Comparison of ENCODE assay signal across 28 mouse cellular contexts in genomic region chr11:30996670-30997069, GRCm38 (mm10). TPM values are rescaled to one million over a fixed set of nuclear protein-coding genes. Genes with fewer than 3 reads are reported as not detected.
DNase-seq lines count a peak whose midpoint lies in the region; ATAC-seq lines count a peak whose summit lies in the region.
"Had no signal": no experiment of that assay in that cellular context is flagged by ENCODE, and none has a peak within 500 bp of the region (broad histone marks: within the 10 kb centered on the region; RNA-seq: fewer than 3 reads in every experiment).

No protein-coding gene starts in this region.

- H3K27ac ChIP-seq in liver, embryonic 11.5 days (ENCODE audit: low read depth, low read length) = no peak overlapping the region
- 0 out of 2 replicates have a peak overlapping the region, but pooled peaks have one; percentile 24 for H3K27ac ChIP-seq in liver, embryonic 15.5 days (replicated peaks)
- H3K27ac ChIP-seq in hindbrain, embryonic 13.5 days = no peak overlapping the region
- no peak overlapping the region for H3K27ac ChIP-seq in limb, embryonic 10.5 days
- H3K27ac ChIP-seq: forebrain, embryonic 13.5 days; hindbrain, embryonic 14.5 days; limb, embryonic 12.5 days; macrophage; neural tube, embryonic 15.5 days had no signal

- no peaks in the 10 kb centered on the region for H3K9me3 ChIP-seq in liver, embryonic 11.5 days (ENCODE audit: control insufficient read depth, low read length)
- no peaks in the 10 kb centered on the region for H3K9me3 ChIP-seq in liver, embryonic 15.5 days (replicated peaks)
- H3K9me3 ChIP-seq in hindbrain, embryonic 13.5 days = no peaks in the 10 kb centered on the region
- no peaks in the 10 kb centered on the region for H3K9me3 ChIP-seq in limb, embryonic 10.5 days (replicated peaks)
- H3K9me3 ChIP-seq: forebrain, embryonic 13.5 days; G1E; limb, embryonic 12.5 days; neural tube, embryonic 15.5 days had no signal

- ATAC-seq in liver, embryonic 11.5 days (replicated peaks; ENCODE audit: low FRiP score) = no peak
- peak; percentile 84 for ATAC-seq in erythroblast, adult 5-6 weeks (replicated peaks; ENCODE audit: low FRiP score, poor library complexity, severe bottlenecking)
- ATAC-seq in liver, embryonic 15.5 days (ENCODE audit: insufficient read depth) = peak; percentile 49
- ATAC-seq in hindbrain, embryonic 13.5 days (ENCODE audit: low FRiP score) = no peak
- ATAC-seq: forebrain, embryonic 13.5 days; intestine, postnatal 0 days; lung, postnatal 0 days had no signal

- peaks cover 10% of the 10 kb centered on the region for H3K4me1 ChIP-seq in liver, embryonic 11.5 days (replicated peaks; ENCODE audit: control insufficient read depth, insufficient read depth, low read length)
- H3K4me1 ChIP-seq in liver, embryonic 15.5 days (replicated peaks) = peaks cover 41% of the 10 kb centered on the region
- H3K4me1 ChIP-seq in hindbrain, embryonic 13.5 days (replicated peaks) = no peaks in the 10 kb centered on the region
- no peaks in the 10 kb centered on the region for H3K4me1 ChIP-seq in limb, embryonic 10.5 days
- H3K4me1 ChIP-seq: forebrain, embryonic 13.5 days; limb, embryonic 12.5 days; neural tube, embryonic 15.5 days had no signal

- H3K36me3 ChIP-seq in liver, embryonic 11.5 days (ENCODE audit: control insufficient read depth, insufficient read depth, low read length) = no peaks in the 10 kb centered on the region
- no peaks in the 10 kb centered on the region for H3K36me3 ChIP-seq in liver, embryonic 15.5 days (replicated peaks)
- H3K36me3 ChIP-seq in hindbrain, embryonic 13.5 days = peaks cover 5% of the 10 kb centered on the region; the same call in 1 of the 2 replicates
- no peaks in the 10 kb centered on the region for H3K36me3 ChIP-seq in limb, embryonic 10.5 days
- H3K36me3 ChIP-seq: limb, embryonic 12.5 days; neural tube, embryonic 15.5 days had no signal

- 70% methylated on average over 3 of the region's 3 CpGs for WGBS in liver, embryonic 11.5 days
- WGBS in liver, embryonic 15.5 days (ENCODE audit: insufficient replicate concordance) = 60% methylated on average over 3 of the region's 3 CpGs
- WGBS in hindbrain, embryonic 13.5 days = 94% methylated on average over 3 of the region's 3 CpGs
- WGBS in limb, embryonic 10.5 days = 83% methylated on average over 3 of the region's 3 CpGs

- peak; percentile 67 for DNase-seq in liver
- no peak for DNase-seq in liver, embryonic 11.5 days (ENCODE audit: low spot score)
- DNase-seq in limb, embryonic 10.5 days (ENCODE audit: low spot score) = no peak
- no peak for DNase-seq in cerebellum, postnatal 36 days
- DNase-seq: adrenal gland, postnatal 25 days; cerebellum, adult 18-20 months; cerebellum, postnatal 10 days; gastrocnemius, postnatal 36 days; heart, postnatal 36 days; kidney, adult 9 months; kidney, postnatal 14 days; layer of hippocampus, adult 9-11 months; lung, adult 18-20 months; midbrain, embryonic 14.5 days; spleen, adult 18-20 months; thymus, postnatal 36 days had no signal

- H3K9ac ChIP-seq in liver, embryonic 11.5 days (ENCODE audit: low read depth, low read length) = no peak overlapping the region
- H3K9ac ChIP-seq in liver, embryonic 15.5 days = no peak overlapping the region
- no peak overlapping the region for H3K9ac ChIP-seq in hindbrain, embryonic 13.5 days
- H3K9ac ChIP-seq: forebrain, embryonic 13.5 days; hindbrain, embryonic 14.5 days; limb, embryonic 12.5 days; neural tube, embryonic 15.5 days had no signal

- H3K27me3 ChIP-seq in liver, embryonic 11.5 days (replicated peaks; ENCODE audit: control insufficient read depth, insufficient read depth, low read length) = no peaks in the 10 kb centered on the region
- H3K27me3 ChIP-seq in liver, embryonic 15.5 days = no peaks in the 10 kb centered on the region
- no peaks in the 10 kb centered on the region for H3K27me3 ChIP-seq in hindbrain, embryonic 13.5 days
- no peaks in the 10 kb centered on the region for H3K27me3 ChIP-seq in limb, embryonic 10.5 days (ENCODE audit: low read depth, poor library complexity, severe bottlenecking)
- H3K27me3 ChIP-seq: CH12.LX; forebrain, embryonic 13.5 days; limb, embryonic 12.5 days; neural tube, embryonic 15.5 days had no signal

- no peak overlapping the region for H3K4me3 ChIP-seq in liver, embryonic 11.5 days (ENCODE audit: low read depth, low read length)
- no peak overlapping the region for H3K4me3 ChIP-seq in liver, embryonic 15.5 days (replicated peaks)
- H3K4me3 ChIP-seq in hindbrain, embryonic 13.5 days = no peak overlapping the region
- no peak overlapping the region for H3K4me3 ChIP-seq in limb, embryonic 10.5 days
- H3K4me3 ChIP-seq: forebrain, embryonic 13.5 days; limb, embryonic 12.5 days; neural tube, embryonic 15.5 days had no signal

- H3K4me2 ChIP-seq in liver, embryonic 11.5 days = no peak overlapping the region
- no peak overlapping the region for H3K4me2 ChIP-seq in liver, embryonic 15.5 days
- no peak overlapping the region for H3K4me2 ChIP-seq in hindbrain, embryonic 13.5 days
- H3K4me2 ChIP-seq: forebrain, embryonic 13.5 days; hindbrain, embryonic 14.5 days; limb, embryonic 12.5 days; neural tube, embryonic 15.5 days had no signal

RNA-seq across cellular contexts. Expression of gene Chac2, which starts 10.5 kb away (rescaled TPM):
- 27.0 and 30.3 TPM in 2 replicates for polyA plus RNA-seq in liver, embryonic 11.5 days (2014; fragmentation: Nextera tagmentation; extraction: Ambion mirVana)
- 172 and 208 TPM in 2 replicates for total RNA-seq in erythroblast, adult 5-6 weeks (2015; ENCODE audit: low replicate concordance)
- 380 and 474 TPM in 2 replicates for total RNA-seq in erythroblast, adult 5-6 weeks (2017; ENCODE audit: low replicate concordance)
- polyA plus RNA-seq in liver, embryonic 15.5 days (2015; fragmentation: Nextera tagmentation; extraction: Ambion mirVana) = 87.4 and 96.8 TPM in 2 replicates
- 23.9 and 26.3 TPM in 2 replicates for polyA plus RNA-seq in hindbrain, embryonic 13.5 days (2015; fragmentation: Nextera tagmentation; extraction: Ambion mirVana)
- 8.9 and 9.2 TPM in 2 replicates for polyA plus RNA-seq in limb, embryonic 10.5 days (2016; fragmentation: Nextera tagmentation; extraction: Ambion mirVana)

RNA-seq across cellular contexts. Expression of gene Erlec1, which starts 42.5 kb away (rescaled TPM):
- polyA plus RNA-seq in liver, embryonic 11.5 days (2014; fragmentation: Nextera tagmentation; extraction: Ambion mirVana) = 8.1 TPM in 2 replicates
- total RNA-seq in erythroblast, adult 5-6 weeks (2015; ENCODE audit: low replicate concordance) = 69.6 and 80.3 TPM in 2 replicates
- total RNA-seq in erythroblast, adult 5-6 weeks (2017; ENCODE audit: low replicate concordance) = 123 and 129 TPM in 2 replicates
- 5.9 and 7.2 TPM in 2 replicates for polyA plus RNA-seq in liver, embryonic 15.5 days (2015; fragmentation: Nextera tagmentation; extraction: Ambion mirVana)
- 11.2 and 11.5 TPM in 2 replicates for polyA plus RNA-seq in hindbrain, embryonic 13.5 days (2015; fragmentation: Nextera tagmentation; extraction: Ambion mirVana)
- 7.0 and 7.3 TPM in 2 replicates for polyA plus RNA-seq in limb, embryonic 10.5 days (2016; fragmentation: Nextera tagmentation; extraction: Ambion mirVana)

Comparison
In these comparisons a context has a peak if more than half of its experiments do, and no peak if none do; other contexts are left out.
1. ATAC-seq: peak in erythroblast, adult 5-6 weeks (single experiment) and liver, embryonic 15.5 days (single experiment); none in liver, embryonic 11.5 days (single experiment) and hindbrain, embryonic 13.5 days (single experiment).